Mouse (Mus musculus): Measurements from ENCODE around the gene Asgr2.

GRCm38 (mm10) chr11:70151072-70151471 is 58.6 kb downstream of the Asgr2 start:
- TF ChIP-seq CTCF (IDR thresholded peaks at IDR 0.05; ENCODE audit: low read depth, low read length) (no peak), GATA1 (IDR thresholded peaks at IDR 0.05; ENCODE audit: borderline replicate concordance, low read length) (no peak), POLR2AphosphoS5 (IDR thresholded peaks at IDR 0.05; ENCODE audit: insufficient replicate concordance, low read depth, low read length) (no peak), GATA2 (IDR thresholded peaks at IDR 0.05; ENCODE audit: borderline replicate concordance, low read depth, low read length) (no peak), TAL1 (conservative IDR thresholded peaks at IDR 0.05; ENCODE audit: low read depth, low read length) (no peak)

All from G1E (cell line).